Mouse (Mus musculus) heart, adult 11 months (tissue): ENCODE measurements around the gene Gbp7.
"Not testable (repeated sequence)": the region's sequence is repeated elsewhere in the genome, so short reads cannot be mapped to it uniquely, and the experiment has no call there.

ENCODE experiments used
- DNase-seq: peaks from one replicate; pipeline ENCODE4 v3.0.0; 2022

Gene Gbp7

GRCm38 (mm10) chr3:142530087-142530953 is at the start of gene Gbp7:
TSS of gene Gbp7 (plus strand) at chr3:142530342.
- DNase-seq = peak; percentile 98

- peak; percentile 96 for DNase-seq
Measured at GRCm38 (mm10) chr3:142490465-142490864, 39.7 kb upstream of the Gbp7 start.

- peak; percentile 99 for DNase-seq
Measured at GRCm38 (mm10) chr3:142493536-142494061, 36.5 kb upstream of the Gbp7 start, which contains the start of gene Gbp5. TSS of gene Gbp5 (plus strand) at chr3:142493978.

GRCm38 (mm10) chr3:142495146-142495655 is 34.9 kb upstream of the Gbp7 start:
- DNase-seq = peak; percentile 85

- peak; percentile 94 for DNase-seq
Measured at GRCm38 (mm10) chr3:142496113-142497101, 33.7 kb upstream of the Gbp7 start.

- DNase-seq = peak; percentile 85
Measured at GRCm38 (mm10) chr3:142497123-142497841, 32.9 kb upstream of the Gbp7 start.

GRCm38 (mm10) chr3:142498941-142499340 is 31.2 kb upstream of the Gbp7 start:
- peak; percentile 78 for DNase-seq

GRCm38 (mm10) chr3:142528116-142528515 is 2.0 kb upstream of the Gbp7 start:
- peak; percentile 81 for DNase-seq

GRCm38 (mm10) chr3:142529597-142529996 is 545 bp upstream of the Gbp7 start:
- DNase-seq = no peak

GRCm38 (mm10) chr3:142531595-142531994 is 1.5 kb downstream of the Gbp7 start:
- no peak for DNase-seq

- no peak for DNase-seq
Measured at GRCm38 (mm10) chr3:142533185-142533584, 3.0 kb downstream of the Gbp7 start.

GRCm38 (mm10) chr3:142535667-142536066 is 5.5 kb downstream of the Gbp7 start:
- DNase-seq = no peak

- DNase-seq = no peak
Measured at GRCm38 (mm10) chr3:142541391-142541790, 11.2 kb downstream of the Gbp7 start.

GRCm38 (mm10) chr3:142542776-142543175 is 12.6 kb downstream of the Gbp7 start:
- DNase-seq = not testable (repeated sequence)

GRCm38 (mm10) chr3:142546690-142547089 is 16.5 kb downstream of the Gbp7 start:
- no peak for DNase-seq

- no peak for DNase-seq
Measured at GRCm38 (mm10) chr3:142550052-142550676, 20.0 kb downstream of the Gbp7 start.

- no peak for DNase-seq
Measured at GRCm38 (mm10) chr3:142554601-142555000, 24.5 kb downstream of the Gbp7 start.

- DNase-seq = peak; percentile 51
Measured at GRCm38 (mm10) chr3:142555623-142556022, 25.5 kb downstream of the Gbp7 start.

- peak; percentile 98 for DNase-seq
Measured at GRCm38 (mm10) chr3:142559632-142560228, 29.6 kb downstream of the Gbp7 start, which contains the start of gene Gbp3. TSS of gene Gbp3 (plus strand) at chr3:142560026.

- DNase-seq = peak; percentile 99
Measured at GRCm38 (mm10) chr3:142560296-142560948, 30.3 kb downstream of the Gbp7 start.
